Mouse (Mus musculus) limb, embryonic 13.5 days (tissue): ENCODE results near the gene Srpk2. TPM values are rescaled to one million over a fixed set of nuclear protein-coding genes. Genes with fewer than 3 reads are reported as not detected.
"Not testable (repeated sequence)": the region's sequence is repeated elsewhere in the genome, so short reads cannot be mapped to it uniquely, and the experiment has no call there.

Experiments used
- ATAC-seq: fragments of 200-750 bp; cut with Nextera tagmentation; 2 replicates; pipeline ENCODE4 v1.8.0; 2017; ENCODE audit warnings: low read depth, moderate number of reproducible peaks, moderate TSS enrichment; ENCODE audit not compliant: low FRiP score
- H3K27ac ChIP-seq: fragments of 300-500 bp; sonication (generic); 2 replicates; pipeline ENCODE4 v1.5.1; 2015; ENCODE audit warnings: inconsistent platforms, mild to moderate bottlenecking, moderate library complexity
- H3K27me3 ChIP-seq: fragments of 300-500 bp; sonication (generic); 2 replicates; pipeline ENCODE4 v1.6.1; 2015; ENCODE audit warnings: mild to moderate bottlenecking, inconsistent platforms
- H3K36me3 ChIP-seq: fragments of 300-500 bp; sonication (generic); 2 replicates; pipeline ENCODE4 v1.6.1; 2015; ENCODE audit warnings: inconsistent platforms, mild to moderate bottlenecking, moderate library complexity
- H3K4me1 ChIP-seq: fragments of 300-500 bp; sonication (generic); 2 replicates; pipeline ENCODE4 v1.6.1; 2015; ENCODE audit warnings: inconsistent platforms
- H3K4me2 ChIP-seq: fragments of 300-500 bp; sonication (generic); replicated peaks from 2 replicates; pipeline ENCODE4 v1.6.1; 2015; ENCODE audit warnings: inconsistent platforms, mild to moderate bottlenecking, moderate library complexity
- H3K4me3 ChIP-seq: fragments of 300-500 bp; sonication (generic); 2 replicates; pipeline ENCODE4 v1.5.1; 2015; ENCODE audit warnings: moderate library complexity, mild to moderate bottlenecking, inconsistent platforms
- H3K9ac ChIP-seq: fragments of 300-500 bp; sonication (generic); 2 replicates; pipeline ENCODE4 v1.6.1; 2015; ENCODE audit warnings: mild to moderate bottlenecking, inconsistent platforms
- H3K9me3 ChIP-seq: fragments of 300-500 bp; sonication (generic); 2 replicates; pipeline ENCODE4 v1.6.1; 2016; ENCODE audit warnings: inconsistent platforms
- WGBS: fragments of 180-500 bp; shearing (Covaris S2); methylation state at CpG from one replicate; pipeline ENCODE4 v1.1.7; 2015; 5-methylcytosine and 5-hydroxymethylcytosine counted together
- polyA plus RNA-seq: library from polyadenylated mRNA; unstranded; fragments of >200 nt; fragmentation: Nextera tagmentation; extraction: Ambion mirVana; gene quantifications from 2 replicates; pipeline ENCODE4 v1.2.1, GENCODE M21; 2015

Gene Srpk2
- polyA plus RNA-seq, 1 experiment from 2014 or later, result 73.7 TPM

DNA sequence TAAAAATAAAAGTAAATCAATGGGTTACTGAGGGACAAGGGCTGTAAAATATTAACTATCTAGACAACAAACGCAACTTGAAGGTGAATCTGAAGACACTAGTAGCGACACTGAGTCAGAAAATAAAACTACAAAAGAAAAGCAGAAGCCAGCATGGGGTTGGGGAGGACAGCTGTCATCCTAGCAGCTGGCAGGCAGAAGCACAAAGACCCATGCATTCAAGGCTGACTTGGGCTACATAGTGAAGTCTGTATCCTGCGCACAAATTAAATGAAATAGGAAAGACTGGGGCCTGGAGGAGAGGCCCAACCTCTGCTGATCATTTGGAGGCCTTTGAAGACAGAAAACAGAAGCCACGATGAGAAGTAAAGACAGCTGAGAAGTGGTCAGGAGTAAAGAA, 106.6 kb downstream of the Srpk2 start:
- 0 out of 2 replicates have a peak, but pooled peaks cover 3% of the 10 kb centered on the region for H3K9me3 ChIP-seq
- H3K9ac ChIP-seq, result no peak overlapping the region
- no peaks in the 10 kb centered on the region for H3K27me3 ChIP-seq
- WGBS, result 70% methylated on average over 4 of the region's 4 CpGs
- H3K4me3 ChIP-seq, result no peak overlapping the region
- H3K27ac ChIP-seq, result no peak overlapping the region; the same call in 1 of the 2 replicates
- H3K4me1 ChIP-seq, result peaks cover 15% of the 10 kb centered on the region
- H3K36me3 ChIP-seq, result peaks cover 8% of the 10 kb centered on the region; the same call in 1 of the 2 replicates
- H3K4me2 ChIP-seq, result no peak overlapping the region
- no peak for ATAC-seq

GRCm38 (mm10) chr5:23576336-23577094, 107.9 kb downstream of the Srpk2 start:
- 64% methylated on average over 6 of the region's 6 CpGs for WGBS
- H3K9ac ChIP-seq, result no peak overlapping the region

GRCm38 (mm10) chr5:23573942-23574341, 110.5 kb downstream of the Srpk2 start:
- 0 out of 2 replicates have a peak, but pooled peaks cover 3% of the 10 kb centered on the region for H3K9me3 ChIP-seq
- no peak for ATAC-seq
- H3K36me3 ChIP-seq, result peaks cover 11% of the 10 kb centered on the region; the same call in 1 of the 2 replicates
- H3K4me3 ChIP-seq, result no peak overlapping the region
- no peak overlapping the region for H3K27ac ChIP-seq
- H3K4me2 ChIP-seq, result no peak overlapping the region
- H3K4me1 ChIP-seq, result peaks cover 15% of the 10 kb centered on the region
- 93% methylated on average over 5 of the region's 5 CpGs for WGBS
- no peak overlapping the region for H3K9ac ChIP-seq
- H3K27me3 ChIP-seq, result no peaks in the 10 kb centered on the region

More at GRCm38 (mm10) chr5:23576336-23577094, 107.9 kb downstream of the Srpk2 start:
- no peak overlapping the region for H3K27ac ChIP-seq
- H3K27me3 ChIP-seq, result no peaks in the 10 kb centered on the region
- peaks cover 15% of the 10 kb centered on the region for H3K4me1 ChIP-seq
- no peak overlapping the region for H3K4me2 ChIP-seq
- H3K9me3 ChIP-seq, result 0 out of 2 replicates have a peak, but pooled peaks cover 3% of the 10 kb centered on the region
- H3K4me3 ChIP-seq, result no peak overlapping the region
- peaks cover 8% of the 10 kb centered on the region; the same call in 1 of the 2 replicates for H3K36me3 ChIP-seq
- no peak; the same call in 1 of the 2 replicates for ATAC-seq

- WGBS, result 89% methylated on average over 5 of the region's 5 CpGs
- H3K4me2 ChIP-seq, result no peak overlapping the region
- no peaks in the 10 kb centered on the region for H3K4me1 ChIP-seq
- H3K27me3 ChIP-seq, result no peaks in the 10 kb centered on the region
- no peak for ATAC-seq
- no peak overlapping the region for H3K4me3 ChIP-seq
- H3K36me3 ChIP-seq, result peaks cover 19% of the 10 kb centered on the region
- no peaks in the 10 kb centered on the region for H3K9me3 ChIP-seq
- H3K9ac ChIP-seq, result no peak overlapping the region
- H3K27ac ChIP-seq, result no peak overlapping the region
Observed at GRCm38 (mm10) chr5:23568188-23568587, 116.2 kb downstream of the Srpk2 start.

- no peak overlapping the region for H3K9ac ChIP-seq
- no peak overlapping the region for H3K27ac ChIP-seq
- ATAC-seq, result no peak
- H3K4me1 ChIP-seq, result peaks cover 3% of the 10 kb centered on the region; the same call in 1 of the 2 replicates
- no peak overlapping the region for H3K4me2 ChIP-seq
- no peaks in the 10 kb centered on the region for H3K27me3 ChIP-seq
- peaks cover 20% of the 10 kb centered on the region for H3K36me3 ChIP-seq
- no peaks in the 10 kb centered on the region for H3K9me3 ChIP-seq
- H3K4me3 ChIP-seq, result no peak overlapping the region
- 89% methylated on average over 6 of the region's 6 CpGs for WGBS
Observed at GRCm38 (mm10) chr5:23566382-23566781, 118.0 kb downstream of the Srpk2 start.

DNA sequence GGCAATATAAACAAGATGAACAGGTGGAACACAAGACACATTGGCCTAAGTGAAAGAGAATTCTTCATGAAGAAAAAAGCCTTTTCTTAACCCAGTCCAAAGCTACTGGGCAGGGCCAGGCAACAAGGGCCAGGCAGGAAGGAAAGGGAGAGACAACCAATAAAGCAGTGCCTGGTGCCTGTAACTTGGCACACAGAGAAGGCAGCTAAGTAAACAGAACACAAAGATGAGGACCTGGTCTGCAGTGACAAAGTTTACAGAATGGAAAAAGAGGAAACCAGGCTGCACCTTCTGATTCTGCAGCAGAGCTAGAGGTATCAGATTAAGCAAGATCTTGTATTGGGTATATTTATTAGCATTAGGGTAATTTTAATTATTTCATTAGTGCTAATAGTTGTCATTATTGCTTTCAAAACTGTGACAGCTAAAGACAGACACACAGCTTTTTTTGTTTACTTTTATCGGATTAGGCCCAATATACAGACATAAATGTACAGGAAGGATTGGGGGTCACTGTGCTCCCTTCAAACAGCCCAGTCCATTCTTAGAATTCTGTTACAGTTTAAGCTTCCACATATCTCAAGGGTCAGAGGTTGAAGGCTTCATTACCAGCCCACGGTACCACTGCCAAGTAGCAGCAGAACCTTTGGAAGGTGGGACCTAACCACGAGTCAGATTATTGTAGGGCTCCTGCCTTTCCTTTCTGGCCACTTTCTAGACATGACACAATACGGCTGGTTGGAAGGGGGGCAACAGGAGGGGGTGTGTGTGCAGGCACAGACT, 121.9 kb downstream of the Srpk2 start:
- 69% methylated on average over 4 of the region's 4 CpGs for WGBS
- H3K36me3 ChIP-seq, result peaks cover 34% of the 10 kb centered on the region

DNA sequence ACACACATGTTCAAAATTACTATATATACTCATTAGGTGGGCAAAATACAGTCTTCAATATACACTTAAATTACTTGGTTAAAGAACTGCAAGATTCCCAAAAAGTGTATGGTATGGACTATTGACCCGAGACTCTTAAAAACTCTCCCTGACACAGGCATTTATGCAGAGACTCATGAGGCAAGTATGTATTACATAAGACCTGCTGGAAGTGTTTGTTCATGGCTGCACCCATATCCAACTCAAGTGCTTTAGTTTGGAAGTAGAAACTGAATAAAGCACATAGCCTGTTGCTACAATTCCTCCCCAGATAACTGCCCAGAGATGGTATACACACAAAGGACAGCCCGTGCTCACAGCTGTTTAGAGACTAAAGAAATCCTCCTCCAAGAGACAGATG, 123.2 kb downstream of the Srpk2 start:
- H3K9me3 ChIP-seq, result no peaks in the 10 kb centered on the region
- 81% methylated on average over 2 of the region's 2 CpGs for WGBS
- peaks cover 3% of the 10 kb centered on the region; the same call in 1 of the 2 replicates for H3K4me1 ChIP-seq
- H3K4me3 ChIP-seq, result no peak overlapping the region
- peaks cover 34% of the 10 kb centered on the region for H3K36me3 ChIP-seq
- no peak overlapping the region for H3K27ac ChIP-seq
- H3K27me3 ChIP-seq, result no peaks in the 10 kb centered on the region
- ATAC-seq, result no peak
- no peak overlapping the region for H3K4me2 ChIP-seq
- no peak overlapping the region for H3K9ac ChIP-seq

More for the DNA sequence above, 121.9 kb downstream of the Srpk2 start:
- H3K4me3 ChIP-seq, result no peak overlapping the region
- no peak for ATAC-seq
- H3K27ac ChIP-seq, result no peak overlapping the region
- peaks cover 3% of the 10 kb centered on the region; the same call in 1 of the 2 replicates for H3K4me1 ChIP-seq
- H3K9ac ChIP-seq, result no peak overlapping the region
- H3K9me3 ChIP-seq, result no peaks in the 10 kb centered on the region
- H3K4me2 ChIP-seq, result no peak overlapping the region
- no peaks in the 10 kb centered on the region for H3K27me3 ChIP-seq

DNA sequence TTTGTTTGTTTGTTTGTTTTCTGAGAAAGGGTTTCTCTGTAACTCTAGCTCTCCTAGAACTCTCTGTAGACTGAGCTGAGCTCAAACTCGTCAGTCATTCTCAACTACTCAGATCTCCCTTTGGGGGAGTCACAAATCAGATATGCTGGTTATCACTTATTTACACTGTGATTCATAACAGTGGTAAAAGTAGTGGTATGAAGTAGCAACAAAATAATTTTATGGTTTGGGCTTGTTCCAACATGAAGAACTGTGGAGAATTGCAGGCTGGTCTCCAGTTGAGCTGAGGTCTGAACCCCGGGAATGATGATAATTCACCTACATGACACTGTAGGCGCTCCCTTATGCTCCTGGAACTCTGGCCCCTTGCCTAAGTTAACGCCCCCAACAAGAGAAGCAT, 124.2 kb downstream of the Srpk2 start:
- Histone ChIP-seq H3K36me3 (peaks cover 34% of the 10 kb centered on the region), H3K9me3 (no peaks in the 10 kb centered on the region), H3K27ac (no peak overlapping the region), H3K27me3 (no peaks in the 10 kb centered on the region), H3K4me1 (peaks cover 3% of the 10 kb centered on the region; the same call in 1 of the 2 replicates), H3K4me3 (no peak overlapping the region), H3K9ac (no peak overlapping the region), H3K4me2 (no peak overlapping the region)
- WGBS, result 81% methylated on average over 4 of the region's 4 CpGs
- no peak for ATAC-seq

GRCm38 (mm10) chr5:23556007-23556770, 128.2 kb downstream of the Srpk2 start:
- Histone ChIP-seq H3K4me2 (no peak overlapping the region), H3K9ac (no peak overlapping the region), H3K27me3 (no peaks in the 10 kb centered on the region), H3K36me3 (peaks cover 14% of the 10 kb centered on the region), H3K4me1 (no peaks in the 10 kb centered on the region), H3K27ac (no peak overlapping the region), H3K9me3 (no peaks in the 10 kb centered on the region), H3K4me3 (no peak overlapping the region)
- no peak for ATAC-seq
- WGBS, result 72% methylated on average over 7 of the region's 7 CpGs

GRCm38 (mm10) chr5:23553338-23553737, 131.1 kb downstream of the Srpk2 start:
- H3K4me1 ChIP-seq, H3K9ac ChIP-seq, H3K27me3 ChIP-seq, H3K4me3 ChIP-seq, H3K9me3 ChIP-seq, ATAC-seq, H3K36me3 ChIP-seq, H3K4me2 ChIP-seq, H3K27ac ChIP-seq: not testable (repeated sequence)
- 83% methylated on average over 3 of the region's 3 CpGs for WGBS

GRCm38 (mm10) chr5:23551687-23552086, 132.7 kb downstream of the Srpk2 start:
- H3K9ac ChIP-seq, result no peak overlapping the region
- peaks cover 6% of the 10 kb centered on the region; the same call in 1 of the 2 replicates for H3K36me3 ChIP-seq
- ATAC-seq, result no peak
- H3K27ac ChIP-seq, result no peak overlapping the region
- H3K9me3 ChIP-seq, result no peaks in the 10 kb centered on the region
- H3K4me2 ChIP-seq, result no peak overlapping the region
- H3K4me3 ChIP-seq, result no peak overlapping the region
- no peaks in the 10 kb centered on the region for H3K27me3 ChIP-seq
- no peaks in the 10 kb centered on the region for H3K4me1 ChIP-seq
- WGBS, result 82% methylated on average over 5 of the region's 5 CpGs
